In the genomic region with DNA sequence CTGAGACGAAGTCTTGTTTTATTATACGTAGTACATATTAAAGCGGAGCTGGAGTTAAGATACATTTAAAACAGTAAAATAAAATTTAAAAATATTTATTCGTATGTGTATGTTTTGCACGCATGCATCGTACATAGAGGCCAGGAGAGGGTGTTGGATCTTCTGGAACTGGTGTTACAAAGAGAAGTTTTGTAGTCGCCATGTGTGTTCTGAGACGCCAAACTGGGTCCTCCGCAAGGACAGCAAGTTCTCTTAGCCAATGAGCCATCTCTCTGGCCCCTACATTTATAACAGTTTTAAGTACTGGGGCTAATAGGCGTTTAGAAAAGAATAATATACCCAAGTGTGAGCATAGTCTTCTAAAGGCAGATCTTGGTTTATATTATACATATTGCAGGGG, we compare ENCODE assay signal across 10 mouse cellular contexts. TPM values are rescaled to one million over a fixed set of nuclear protein-coding genes. Genes with fewer than 3 reads are reported as not detected.
DNase-seq lines count a peak whose midpoint lies in the region; ATAC-seq and TF ChIP-seq lines count a peak whose summit lies in the region.
"Had no signal": no experiment of that assay in that cellular context is flagged by ENCODE, and none has a peak within 500 bp of the region (broad histone marks: within the 10 kb centered on the region; RNA-seq: fewer than 3 reads in every experiment).

No protein-coding gene starts in this region.

- TF ChIP-seq EP300 in heart, postnatal 0 days (IDR thresholded peaks at IDR 0.05; ENCODE audit: low read depth): no peak

- peak overlapping the region; percentile 73 for H3K4me3 ChIP-seq in heart, postnatal 0 days (ENCODE audit: low read depth, low read length)
- H3K4me3 ChIP-seq in embryonic facial prominence, embryonic 12.5 days: peak overlapping the region; percentile 58
- peak overlapping the region; percentile 57 for H3K4me3 ChIP-seq in hindbrain, postnatal 0 days (ENCODE audit: low read length)
- H3K4me3 ChIP-seq in midbrain, embryonic 15.5 days: peak overlapping the region; percentile 64
- H3K4me3 ChIP-seq: myocyte had no signal

- no peaks in the 10 kb centered on the region for H3K36me3 ChIP-seq in heart, postnatal 0 days (replicated peaks; ENCODE audit: control insufficient read depth, insufficient read depth, low read length)
- H3K36me3 ChIP-seq in embryonic facial prominence, embryonic 12.5 days: no peaks in the 10 kb centered on the region
- no peaks in the 10 kb centered on the region for H3K36me3 ChIP-seq in hindbrain, postnatal 0 days (ENCODE audit: insufficient read depth, low read length)
- H3K36me3 ChIP-seq in midbrain, embryonic 15.5 days (replicated peaks): no peaks in the 10 kb centered on the region

- no peaks in the 10 kb centered on the region for H3K4me1 ChIP-seq in heart, postnatal 0 days (ENCODE audit: control insufficient read depth, insufficient read depth)
- H3K4me1 ChIP-seq in embryonic facial prominence, embryonic 12.5 days: no peaks in the 10 kb centered on the region
- H3K4me1 ChIP-seq in hindbrain, postnatal 0 days (ENCODE audit: insufficient read depth, low read length): no peaks in the 10 kb centered on the region
- H3K4me1 ChIP-seq in midbrain, embryonic 15.5 days: peaks cover 12% of the 10 kb centered on the region

- peak overlapping the region; percentile 67 for H3K4me2 ChIP-seq in heart, postnatal 0 days (ENCODE audit: low read depth, low read length)
- H3K4me2 ChIP-seq in embryonic facial prominence, embryonic 12.5 days (replicated peaks): peak overlapping the region; percentile 46
- peak overlapping the region; percentile 58 for H3K4me2 ChIP-seq in hindbrain, postnatal 0 days (ENCODE audit: low read depth, low read length)
- H3K4me2 ChIP-seq in midbrain, embryonic 15.5 days: peak overlapping the region; percentile 51

- ATAC-seq in heart, postnatal 0 days (ENCODE audit: insufficient read depth, low read depth): no peak
- no peak for ATAC-seq in embryonic facial prominence, embryonic 12.5 days (ENCODE audit: insufficient number of reproducible peaks, insufficient read depth, low FRiP score, low TSS enrichment)
- ATAC-seq in hindbrain, postnatal 0 days: peak; percentile 11; the same call in 1 of the 2 replicates
- peak; percentile 60 for ATAC-seq in midbrain, embryonic 15.5 days (replicated peaks)
- ATAC-seq in megakaryocyte-erythroid progenitor cell, adult 5-6 weeks (replicated peaks; ENCODE audit: low FRiP score, low TSS enrichment, poor library complexity, severe bottlenecking): no peak

- no peak for TF ChIP-seq CTCF in heart, postnatal 0 days (IDR thresholded peaks at IDR 0.05; ENCODE audit: low read depth)
- no peak for TF ChIP-seq CTCF in hindbrain, postnatal 0 days (IDR thresholded peaks at IDR 0.05; ENCODE audit: low read depth)

- DNase-seq in heart, postnatal 0 days (ENCODE audit: low spot score): no peak
- DNase-seq in heart, postnatal 14 days: no peak
- no peak for DNase-seq in hindbrain, postnatal 0 days (ENCODE audit: low spot score)
- no peak for DNase-seq in spleen, adult 12 weeks (ENCODE audit: low spot score)
- no peak for DNase-seq in cerebellum, adult 11-12 months

- H3K27me3 ChIP-seq in heart, postnatal 0 days (ENCODE audit: control insufficient read depth, insufficient read depth, low read length): no peaks in the 10 kb centered on the region
- H3K27me3 ChIP-seq in embryonic facial prominence, embryonic 12.5 days: no peaks in the 10 kb centered on the region
- no peaks in the 10 kb centered on the region for H3K27me3 ChIP-seq in hindbrain, postnatal 0 days (ENCODE audit: insufficient read depth, low read length)
- no peaks in the 10 kb centered on the region for H3K27me3 ChIP-seq in midbrain, embryonic 15.5 days (replicated peaks)

- WGBS in heart, postnatal 0 days: 30% methylated on average over 10 of the region's 10 CpGs
- 34% methylated on average over 10 of the region's 10 CpGs for WGBS in embryonic facial prominence, embryonic 12.5 days
- 32% methylated on average over 10 of the region's 10 CpGs for WGBS in hindbrain, postnatal 0 days
- 30% methylated on average over 10 of the region's 10 CpGs for WGBS in midbrain, embryonic 15.5 days

- intact Hi-C loops in heart, postnatal 14 days (cut with DNase I): no loop called here

- H3K27ac ChIP-seq in heart, postnatal 0 days (ENCODE audit: low read depth): no peak overlapping the region
- no peak overlapping the region for H3K27ac ChIP-seq in embryonic facial prominence, embryonic 12.5 days
- peak overlapping the region; percentile 88 for H3K27ac ChIP-seq in hindbrain, postnatal 0 days
- peak overlapping the region; percentile 88; the same call in 1 of the 2 replicates for H3K27ac ChIP-seq in midbrain, embryonic 15.5 days

- no peaks in the 10 kb centered on the region for H3K9me3 ChIP-seq in heart, postnatal 0 days (replicated peaks; ENCODE audit: control insufficient read depth, low read length)
- H3K9me3 ChIP-seq in embryonic facial prominence, embryonic 12.5 days: no peaks in the 10 kb centered on the region
- H3K9me3 ChIP-seq in hindbrain, postnatal 0 days (ENCODE audit: low read length): no peaks in the 10 kb centered on the region
- H3K9me3 ChIP-seq in midbrain, embryonic 15.5 days: no peaks in the 10 kb centered on the region

- 0 out of 2 replicates have a peak overlapping the region, but pooled peaks have one; percentile 29 for H3K9ac ChIP-seq in heart, postnatal 0 days (replicated peaks; ENCODE audit: low read depth, low read length)
- peak overlapping the region; percentile 37; the same call in 1 of the 2 replicates for H3K9ac ChIP-seq in embryonic facial prominence, embryonic 12.5 days
- H3K9ac ChIP-seq in hindbrain, postnatal 0 days (replicated peaks; ENCODE audit: low read length): peak overlapping the region; percentile 52
- peak overlapping the region; percentile 80; the same call in 1 of the 2 replicates for H3K9ac ChIP-seq in midbrain, embryonic 15.5 days

RNA-seq across cellular contexts. Expression of gene Gm3854, which starts 0.6 kb away (rescaled TPM):
- not detected in 2 replicates for total RNA-seq in heart, postnatal 0 days (2014; rRNA removed; ENCODE audit: low replicate concordance)
- polyA plus RNA-seq in heart, postnatal 0 days (2015; fragmentation: Nextera tagmentation; extraction: Ambion mirVana): 0.44 and 0.51 TPM in 2 replicates
- under 1 TPM; 0.22 to 0.32 TPM for total RNA-seq in heart, postnatal 14 days (2021)
- 3.1 and 3.2 TPM in 2 replicates for polyA plus RNA-seq in embryonic facial prominence, embryonic 12.5 days (2016; fragmentation: Nextera tagmentation; extraction: Ambion mirVana)
- 2.7 and 3.1 TPM in 2 replicates for total RNA-seq in hindbrain, postnatal 0 days (2014; rRNA removed)
- polyA plus RNA-seq in hindbrain, postnatal 0 days (2015; fragmentation: Nextera tagmentation; extraction: Ambion mirVana): 4.6 and 5.0 TPM in 2 replicates
- polyA plus RNA-seq in midbrain, embryonic 15.5 days (2015; fragmentation: Nextera tagmentation; extraction: Ambion mirVana): 8.9 and 11.1 TPM in 2 replicates
- 0.11 and 0.87 TPM in 2 replicates for total RNA-seq in megakaryocyte-erythroid progenitor cell, adult 5-6 weeks (2014; fragmentation: Nextera tagmentation)
- total RNA-seq in megakaryocyte-erythroid progenitor cell, adult 5-6 weeks (2017): 0.30 and 1.1 TPM in 2 replicates
- total RNA-seq: MEL had no signal

RNA-seq across cellular contexts. Expression of gene Zfp583, which starts 13.0 kb away (rescaled TPM):
- 3.1 TPM in 1 of 2 replicates, not detected in the other for total RNA-seq in heart, postnatal 0 days (2014; rRNA removed; ENCODE audit: low replicate concordance)
- polyA plus RNA-seq in heart, postnatal 0 days (2015; fragmentation: Nextera tagmentation; extraction: Ambion mirVana): 2.6 and 3.1 TPM in 2 replicates
- 1 to 10 TPM; 1.0 to 1.5 TPM for total RNA-seq in heart, postnatal 14 days (2021)
- polyA plus RNA-seq in embryonic facial prominence, embryonic 12.5 days (2016; fragmentation: Nextera tagmentation; extraction: Ambion mirVana): 8.6 and 9.4 TPM in 2 replicates
- total RNA-seq in hindbrain, postnatal 0 days (2014; rRNA removed): 5.8 and 9.5 TPM in 2 replicates
- polyA plus RNA-seq in hindbrain, postnatal 0 days (2015; fragmentation: Nextera tagmentation; extraction: Ambion mirVana): 15.0 and 17.6 TPM in 2 replicates
- 14.6 TPM in 2 replicates for polyA plus RNA-seq in midbrain, embryonic 15.5 days (2015; fragmentation: Nextera tagmentation; extraction: Ambion mirVana)
- total RNA-seq in megakaryocyte-erythroid progenitor cell, adult 5-6 weeks (2014; fragmentation: Nextera tagmentation): 2.8 and 5.2 TPM in 2 replicates
- total RNA-seq in megakaryocyte-erythroid progenitor cell, adult 5-6 weeks (2017): 2.5 and 6.4 TPM in 2 replicates
- total RNA-seq: MEL had no signal

RNA-seq across cellular contexts. Expression of gene Zfp78, which starts 19.0 kb away (rescaled TPM):
- 0.11 TPM in 1 of 2 replicates, not detected in the other for total RNA-seq in heart, postnatal 0 days (2014; rRNA removed; ENCODE audit: low replicate concordance)
- 0.94 and 1.3 TPM in 2 replicates for polyA plus RNA-seq in heart, postnatal 0 days (2015; fragmentation: Nextera tagmentation; extraction: Ambion mirVana)
- 1 to 10 TPM; 2.2 to 2.4 TPM for total RNA-seq in heart, postnatal 14 days (2021)
- polyA plus RNA-seq in embryonic facial prominence, embryonic 12.5 days (2016; fragmentation: Nextera tagmentation; extraction: Ambion mirVana): 2.7 and 2.8 TPM in 2 replicates
- total RNA-seq in hindbrain, postnatal 0 days (2014; rRNA removed): 1.3 and 2.6 TPM in 2 replicates
- polyA plus RNA-seq in hindbrain, postnatal 0 days (2015; fragmentation: Nextera tagmentation; extraction: Ambion mirVana): 1.8 and 2.8 TPM in 2 replicates
- 5.3 and 6.1 TPM in 2 replicates for polyA plus RNA-seq in midbrain, embryonic 15.5 days (2015; fragmentation: Nextera tagmentation; extraction: Ambion mirVana)
- total RNA-seq in megakaryocyte-erythroid progenitor cell, adult 5-6 weeks (2014; fragmentation: Nextera tagmentation): 2.8 and 7.0 TPM in 2 replicates
- total RNA-seq in megakaryocyte-erythroid progenitor cell, adult 5-6 weeks (2017): 3.6 and 3.7 TPM in 2 replicates

RNA-seq across cellular contexts. Expression of gene Zfp28, which starts 39.0 kb away (rescaled TPM):
- total RNA-seq in heart, postnatal 0 days (2014; rRNA removed; ENCODE audit: low replicate concordance): 2.5 and 5.3 TPM in 2 replicates
- polyA plus RNA-seq in heart, postnatal 0 days (2015; fragmentation: Nextera tagmentation; extraction: Ambion mirVana): 6.9 and 8.0 TPM in 2 replicates
- 1 to 10 TPM; 2.6 to 3.2 TPM for total RNA-seq in heart, postnatal 14 days (2021)
- 12.6 and 13.1 TPM in 2 replicates for polyA plus RNA-seq in embryonic facial prominence, embryonic 12.5 days (2016; fragmentation: Nextera tagmentation; extraction: Ambion mirVana)
- total RNA-seq in hindbrain, postnatal 0 days (2014; rRNA removed): 6.2 and 11.2 TPM in 2 replicates
- polyA plus RNA-seq in hindbrain, postnatal 0 days (2015; fragmentation: Nextera tagmentation; extraction: Ambion mirVana): 18.1 and 18.2 TPM in 2 replicates
- 17.7 and 18.2 TPM in 2 replicates for polyA plus RNA-seq in midbrain, embryonic 15.5 days (2015; fragmentation: Nextera tagmentation; extraction: Ambion mirVana)
- total RNA-seq in megakaryocyte-erythroid progenitor cell, adult 5-6 weeks (2014; fragmentation: Nextera tagmentation): 0.49 and 1.4 TPM in 2 replicates
- 0.89 and 6.2 TPM in 2 replicates for total RNA-seq in megakaryocyte-erythroid progenitor cell, adult 5-6 weeks (2017)

RNA-seq across cellular contexts. Expression of gene Smim17, which starts 54.4 kb away (rescaled TPM):
- not detected in 2 replicates for total RNA-seq in heart, postnatal 0 days (2014; rRNA removed; ENCODE audit: low replicate concordance)
- polyA plus RNA-seq in heart, postnatal 0 days (2015; fragmentation: Nextera tagmentation; extraction: Ambion mirVana): 0.12 and 0.21 TPM in 2 replicates
- not detected for total RNA-seq in heart, postnatal 14 days (2021)
- polyA plus RNA-seq in embryonic facial prominence, embryonic 12.5 days (2016; fragmentation: Nextera tagmentation; extraction: Ambion mirVana): 0.20 TPM in 1 of 2 replicates, not detected in the other
- 16.9 and 18.2 TPM in 2 replicates for total RNA-seq in hindbrain, postnatal 0 days (2014; rRNA removed)
- 6.2 and 7.7 TPM in 2 replicates for polyA plus RNA-seq in hindbrain, postnatal 0 days (2015; fragmentation: Nextera tagmentation; extraction: Ambion mirVana)
- 5.9 and 7.5 TPM in 2 replicates for polyA plus RNA-seq in midbrain, embryonic 15.5 days (2015; fragmentation: Nextera tagmentation; extraction: Ambion mirVana)
- total RNA-seq in megakaryocyte-erythroid progenitor cell, adult 5-6 weeks (2014; fragmentation: Nextera tagmentation): not detected in 2 replicates
- total RNA-seq in megakaryocyte-erythroid progenitor cell, adult 5-6 weeks (2017): not detected in 2 replicates
- total RNA-seq: MEL had no signal
- polyA plus RNA-seq: myocyte had no signal

Comparison
In these comparisons a context has a peak if more than half of its experiments do, and no peak if none do; other contexts are left out.
1. ATAC-seq: peak in hindbrain, postnatal 0 days (single experiment) and midbrain, embryonic 15.5 days (single experiment); none in heart, postnatal 0 days (single experiment), embryonic facial prominence, embryonic 12.5 days (single experiment) and megakaryocyte-erythroid progenitor cell, adult 5-6 weeks (single experiment).
2. H3K27ac ChIP-seq: peak in hindbrain, postnatal 0 days (single experiment) and midbrain, embryonic 15.5 days (single experiment); none in heart, postnatal 0 days (single experiment) and embryonic facial prominence, embryonic 12.5 days (single experiment).
3. H3K9ac ChIP-seq: peak in every context shown above with its lines; median percentile 80 in midbrain, embryonic 15.5 days; 52 in hindbrain, postnatal 0 days; 37 in embryonic facial prominence, embryonic 12.5 days; 29 in heart, postnatal 0 days.
4. Peak in every context shown above with its lines, with median percentiles within 50 percentile points of each other: H3K4me2 ChIP-seq and H3K4me3 ChIP-seq.